Mouse (Mus musculus) lung, embryonic 16.5 days (tissue): ENCODE results near the gene Fignl1. TPM values are rescaled to one million over a fixed set of nuclear protein-coding genes. Genes with fewer than 3 reads are reported as not detected.

Experiments used
- ATAC-seq: fragments of 200-750 bp; cut with Nextera tagmentation; 2 replicates; pipeline ENCODE4 v1.8.0; 2017; ENCODE audit warnings: low read depth, mild to moderate bottlenecking, moderate library complexity
- H3K27ac ChIP-seq: fragments of 300-500 bp; sonication (generic); 2 replicates; pipeline ENCODE4 v1.5.1; 2014; ENCODE audit warnings: mild to moderate bottlenecking, control low read depth, low read length
- H3K27me3 ChIP-seq: fragments of 300-500 bp; sonication (generic); 2 replicates; pipeline ENCODE4 v1.6.1; 2014; ENCODE audit warnings: low read depth, low read length, mixed read lengths; ENCODE audit not compliant: control insufficient read depth, insufficient read depth
- H3K36me3 ChIP-seq: fragments of 300-500 bp; sonication (generic); 2 replicates; pipeline ENCODE4 v1.6.1; 2014; ENCODE audit warnings: low read length; ENCODE audit not compliant: control insufficient read depth, insufficient read depth
- H3K4me1 ChIP-seq: fragments of 300-500 bp; sonication (generic); replicated peaks from 2 replicates; pipeline ENCODE4 v1.6.1; 2014; ENCODE audit warnings: low read length, mixed read lengths; ENCODE audit not compliant: control insufficient read depth, insufficient read depth
- H3K4me2 ChIP-seq: fragments of 300-500 bp; sonication (generic); 2 replicates; pipeline ENCODE4 v1.6.1; 2014; ENCODE audit warnings: low read depth, low read length, control low read depth
- H3K4me3 ChIP-seq: fragments of 300-500 bp; sonication (generic); 2 replicates; pipeline ENCODE4 v1.5.1; 2014; ENCODE audit warnings: mild to moderate bottlenecking, low read length, control low read depth
- H3K9ac ChIP-seq: fragments of 300-500 bp; sonication (generic); 2 replicates; pipeline ENCODE4 v1.6.1; 2014; ENCODE audit warnings: low read length, control low read depth
- H3K9me3 ChIP-seq: fragments of 300-500 bp; sonication (generic); 2 replicates; pipeline ENCODE4 v1.6.1; 2016; ENCODE audit warnings: low read length; ENCODE audit not compliant: control insufficient read depth
- WGBS: fragments of 180-500 bp; shearing (Covaris S2); extraction: QIAGEN DNeasy Blood & Tissue Kit; methylation state at CpG from one replicate; pipeline ENCODE4 v1.1.7; 2014; 5-methylcytosine and 5-hydroxymethylcytosine counted together
- polyA plus RNA-seq: library from polyadenylated mRNA; unstranded; fragments of >200 nt; fragmentation: Nextera tagmentation; extraction: Ambion mirVana; gene quantifications from 2 replicates; pipeline ENCODE4 v1.2.1, GENCODE M21; 2015

Gene Fignl1
- polyA plus RNA-seq, 1 experiment from 2014 or later: 79.4 TPM

- no peak overlapping the region for H3K4me2 ChIP-seq
- no peaks in the 10 kb centered on the region for H3K9me3 ChIP-seq
- 1% methylated on average over 2 of the region's 2 CpGs for WGBS
- H3K4me1 ChIP-seq: peaks cover 42% of the 10 kb centered on the region
- H3K27ac ChIP-seq: peak overlapping the region; percentile 91
- H3K36me3 ChIP-seq: no peaks in the 10 kb centered on the region
- no peak overlapping the region for H3K9ac ChIP-seq
- H3K4me3 ChIP-seq: no peak overlapping the region
- peak; percentile 44 for ATAC-seq
- H3K27me3 ChIP-seq: no peaks in the 10 kb centered on the region
Measured at GRCm38 (mm10) chr11:11820251-11820650, 11.5 kb upstream of the Fignl1 start.

- ATAC-seq: no peak
- H3K27ac ChIP-seq: no peak overlapping the region
- no peak overlapping the region for H3K9ac ChIP-seq
- H3K9me3 ChIP-seq: no peaks in the 10 kb centered on the region
- no peaks in the 10 kb centered on the region for H3K27me3 ChIP-seq
- H3K4me1 ChIP-seq: peaks cover 33% of the 10 kb centered on the region
- H3K4me3 ChIP-seq: no peak overlapping the region
- no peaks in the 10 kb centered on the region for H3K36me3 ChIP-seq
- no peak overlapping the region for H3K4me2 ChIP-seq
- WGBS: 85% methylated on average over 5 of the region's 5 CpGs
Measured at GRCm38 (mm10) chr11:11819206-11819605, 10.4 kb upstream of the Fignl1 start.

GRCm38 (mm10) chr11:11818797-11819196, 10.0 kb upstream of the Fignl1 start:
- no peak overlapping the region for H3K4me2 ChIP-seq
- H3K36me3 ChIP-seq: no peaks in the 10 kb centered on the region
- no peak overlapping the region for H3K4me3 ChIP-seq
- WGBS: 79% methylated on average over 6 of the region's 6 CpGs
- H3K9ac ChIP-seq: no peak overlapping the region
- no peak for ATAC-seq
- H3K4me1 ChIP-seq: peaks cover 29% of the 10 kb centered on the region
- no peaks in the 10 kb centered on the region for H3K9me3 ChIP-seq
- H3K27me3 ChIP-seq: no peaks in the 10 kb centered on the region
- no peak overlapping the region for H3K27ac ChIP-seq

- H3K4me3 ChIP-seq: no peak overlapping the region
- WGBS: 56% methylated on average over 3 of the region's 3 CpGs
- H3K9me3 ChIP-seq: no peaks in the 10 kb centered on the region
- no peak for ATAC-seq
- H3K9ac ChIP-seq: no peak overlapping the region
- peaks cover 3% of the 10 kb centered on the region for H3K4me1 ChIP-seq
- no peak overlapping the region for H3K4me2 ChIP-seq
- no peaks in the 10 kb centered on the region for H3K27me3 ChIP-seq
- no peaks in the 10 kb centered on the region for H3K36me3 ChIP-seq
- H3K27ac ChIP-seq: no peak overlapping the region
Measured at GRCm38 (mm10) chr11:11815737-11816136, 7.0 kb upstream of the Fignl1 start.

- Histone ChIP-seq H3K27me3 (no peaks in the 10 kb centered on the region), H3K4me1 (peaks cover 16% of the 10 kb centered on the region), H3K4me2 (peak overlapping the region; percentile 31), H3K4me3 (0 out of 2 replicates have a peak overlapping the region, but pooled peaks have one; percentile 16), H3K9me3 (no peaks in the 10 kb centered on the region), H3K27ac (no peak overlapping the region), H3K36me3 (no peaks in the 10 kb centered on the region), H3K9ac (peak overlapping the region; percentile 50)
- 17% methylated on average over 9 of the region's 9 CpGs for WGBS
- ATAC-seq: no peak
Measured at GRCm38 (mm10) chr11:11811906-11812480, 3.2 kb upstream of the Fignl1 start.

GRCm38 (mm10) chr11:11809404-11810175, 828 bp upstream of the Fignl1 start:
- Histone ChIP-seq H3K4me3 (peak overlapping the region; percentile 83), H3K27ac (peak overlapping the region; percentile 100), H3K9me3 (no peaks in the 10 kb centered on the region), H3K9ac (peak overlapping the region; percentile 89), H3K36me3 (peaks cover 3% of the 10 kb centered on the region; the same call in 1 of the 2 replicates), H3K27me3 (no peaks in the 10 kb centered on the region), H3K4me1 (peaks cover 16% of the 10 kb centered on the region), H3K4me2 (peak overlapping the region; percentile 89)
- 7% methylated on average over 11 of the region's 11 CpGs for WGBS
- peak; percentile 20 for ATAC-seq

GRCm38 (mm10) chr11:11808035-11808819, 535 bp downstream of the Fignl1 start:
- H3K36me3 ChIP-seq: peaks cover 5% of the 10 kb centered on the region; the same call in 1 of the 2 replicates
- H3K9me3 ChIP-seq: no peaks in the 10 kb centered on the region
- peak overlapping the region; percentile 100 for H3K27ac ChIP-seq
- peaks cover 16% of the 10 kb centered on the region for H3K4me1 ChIP-seq
- 4% methylated on average over 25 of the region's 25 CpGs for WGBS
- peak overlapping the region; percentile 83 for H3K4me3 ChIP-seq
- H3K4me2 ChIP-seq: peak overlapping the region; percentile 66
- peak overlapping the region; percentile 89 for H3K9ac ChIP-seq
- peak; percentile 82 for ATAC-seq
- no peaks in the 10 kb centered on the region for H3K27me3 ChIP-seq

- WGBS: 74% methylated on average over 4 of the region's 4 CpGs
- ATAC-seq: no peak
Measured at GRCm38 (mm10) chr11:11805951-11806350, 2.8 kb downstream of the Fignl1 start.

GRCm38 (mm10) chr11:11804421-11804820, 4.3 kb downstream of the Fignl1 start:
- Histone ChIP-seq H3K4me1 (peaks cover 5% of the 10 kb centered on the region), H3K9me3 (no peaks in the 10 kb centered on the region), H3K4me3 (no peak overlapping the region), H3K9ac (no peak overlapping the region), H3K27me3 (no peaks in the 10 kb centered on the region), H3K4me2 (no peak overlapping the region), H3K27ac (no peak overlapping the region), H3K36me3 (peaks cover 30% of the 10 kb centered on the region)
- ATAC-seq: no peak
- WGBS: 64% methylated on average over 5 of the region's 5 CpGs

More at GRCm38 (mm10) chr11:11805951-11806350, 2.8 kb downstream of the Fignl1 start:
- H3K36me3 ChIP-seq: peaks cover 22% of the 10 kb centered on the region
- H3K27me3 ChIP-seq: no peaks in the 10 kb centered on the region
- H3K4me1 ChIP-seq: peaks cover 16% of the 10 kb centered on the region
- no peak overlapping the region for H3K4me3 ChIP-seq
- H3K4me2 ChIP-seq: no peak overlapping the region
- no peak overlapping the region for H3K9ac ChIP-seq
- no peaks in the 10 kb centered on the region for H3K9me3 ChIP-seq
- no peak overlapping the region for H3K27ac ChIP-seq
